Mouse (Mus musculus): ENCODE data around the gene Mettl27.
"Not testable (repeated sequence)": the region's sequence is repeated elsewhere in the genome, so short reads cannot be mapped to it uniquely, and the experiment has no call there.

Gene Mettl27

GRCm38 (mm10) chr5:134920106-134920687 is 12.0 kb upstream of the Mettl27 start:
- in situ Hi-C loops (cut with MboI) = no loop called here

- in situ Hi-C loops (cut with MboI) = no loop called here
These were observed 11.1 kb upstream of the Mettl27 start for GRCm38 (mm10) chr5:134921106-134921505.

GRCm38 (mm10) chr5:134923141-134923540 is 9.0 kb upstream of the Mettl27 start:
- in situ Hi-C loops (cut with MboI) = no loop called here

GRCm38 (mm10) chr5:134926726-134927125 is 5.4 kb upstream of the Mettl27 start:
- in situ Hi-C loops (cut with MboI) = no loop called here

- in situ Hi-C loops (cut with MboI) = no loop called here
These were observed 2.2 kb upstream of the Mettl27 start for GRCm38 (mm10) chr5:134929988-134930387.

- in situ Hi-C loops (cut with MboI) = no loop called here
These were observed 722 bp downstream of the Mettl27 start for GRCm38 (mm10) chr5:134932903-134933276.

- in situ Hi-C loops (cut with MboI) = no loop called here
These were observed 1.1 kb downstream of the Mettl27 start for GRCm38 (mm10) chr5:134933281-134933680.

GRCm38 (mm10) chr5:134933686-134934085 is 1.5 kb downstream of the Mettl27 start:
- in situ Hi-C loops (cut with MboI) = not testable (repeated sequence)

GRCm38 (mm10) chr5:134934666-134935065 is 2.5 kb downstream of the Mettl27 start:
- in situ Hi-C loops (cut with MboI) = no loop called here

- in situ Hi-C loops (cut with MboI) = no loop called here
These were observed 3.9 kb downstream of the Mettl27 start for GRCm38 (mm10) chr5:134936051-134936450.

GRCm38 (mm10) chr5:134936626-134937185 is 4.5 kb downstream of the Mettl27 start:
- in situ Hi-C loops (cut with MboI) = no loop called here

GRCm38 (mm10) chr5:134939069-134939468 is 6.9 kb downstream of the Mettl27 start:
- in situ Hi-C loops (cut with MboI) = no loop called here

- in situ Hi-C loops (cut with MboI) = not testable (repeated sequence)
These were observed 7.4 kb downstream of the Mettl27 start for GRCm38 (mm10) chr5:134939554-134939953.

GRCm38 (mm10) chr5:134941472-134942209 is 9.5 kb downstream of the Mettl27 start:
- in situ Hi-C loops (cut with MboI) = no loop called here

- in situ Hi-C loops (cut with MboI) = no loop called here
These were observed 10.6 kb downstream of the Mettl27 start for GRCm38 (mm10) chr5:134942740-134943139.

GRCm38 (mm10) chr5:134944179-134944578 is 12.0 kb downstream of the Mettl27 start:
- in situ Hi-C loops (cut with MboI) = no loop called here

GRCm38 (mm10) chr5:134945266-134945959 is 13.2 kb downstream of the Mettl27 start:
- in situ Hi-C loops (cut with MboI) = no loop called here

- in situ Hi-C loops (cut with MboI) = no loop called here
These were observed 14.1 kb downstream of the Mettl27 start for GRCm38 (mm10) chr5:134946063-134946856.

GRCm38 (mm10) chr5:134946857-134947255 is 14.7 kb downstream of the Mettl27 start, which contains the start of gene Cldn4:
TSS of gene Cldn4 (minus strand) at chr5:134946934.
- in situ Hi-C loops (cut with MboI) = no loop called here

- in situ Hi-C loops (cut with MboI) = no loop called here
These were observed 15.4 kb downstream of the Mettl27 start for GRCm38 (mm10) chr5:134947420-134948084.

GRCm38 (mm10) chr5:134948085-134948439 is 15.9 kb downstream of the Mettl27 start:
- in situ Hi-C loops (cut with MboI) = no loop called here

Measured in mature B cell (primary cell).